Mouse (Mus musculus): ENCODE results near the gene Usp6nl. TPM values are rescaled to one million over a fixed set of nuclear protein-coding genes. Genes with fewer than 3 reads are reported as not detected.

Gene Usp6nl
- polyA plus RNA-seq, 1 experiment = not detected

DNA sequence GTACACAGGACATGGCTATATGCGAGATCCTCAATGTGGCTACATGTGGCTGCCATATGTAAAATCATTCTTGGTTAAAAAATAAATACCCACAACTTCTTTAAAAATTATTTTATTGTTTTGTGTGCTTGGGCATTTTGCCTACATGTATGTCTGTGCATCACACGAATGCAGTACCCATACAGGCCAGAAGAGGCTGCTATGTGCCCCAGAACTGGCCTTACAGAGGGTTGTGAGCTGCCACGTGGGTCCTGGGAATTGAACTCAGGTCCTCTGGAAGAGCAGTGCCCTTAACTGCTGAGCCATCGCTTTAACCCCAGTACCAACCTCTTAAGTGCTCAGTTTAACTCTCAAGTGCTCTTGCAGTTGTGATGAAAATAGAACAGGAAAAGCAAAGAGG lies 168.4 kb downstream of the Usp6nl start:
- H3K27ac ChIP-seq (ENCODE audit: insufficient read depth, low read depth, low read length) = no peak overlapping the region
- no peak overlapping the region for H3K4me3 ChIP-seq (ENCODE audit: insufficient read depth, low read depth, low read length)
- no peaks in the 10 kb centered on the region for H3K4me1 ChIP-seq (ENCODE audit: control insufficient read depth, insufficient read depth, low read length)
- TF ChIP-seq CTCF (IDR thresholded peaks at IDR 0.05; ENCODE audit: insufficient read depth, low read depth, low read length) (no peak), POLR2A (IDR thresholded peaks at IDR 0.05; ENCODE audit: insufficient read depth, low read depth, low read length) (no peak)
- WGBS = 88% methylated on average over 4 of the region's 4 CpGs

DNA sequence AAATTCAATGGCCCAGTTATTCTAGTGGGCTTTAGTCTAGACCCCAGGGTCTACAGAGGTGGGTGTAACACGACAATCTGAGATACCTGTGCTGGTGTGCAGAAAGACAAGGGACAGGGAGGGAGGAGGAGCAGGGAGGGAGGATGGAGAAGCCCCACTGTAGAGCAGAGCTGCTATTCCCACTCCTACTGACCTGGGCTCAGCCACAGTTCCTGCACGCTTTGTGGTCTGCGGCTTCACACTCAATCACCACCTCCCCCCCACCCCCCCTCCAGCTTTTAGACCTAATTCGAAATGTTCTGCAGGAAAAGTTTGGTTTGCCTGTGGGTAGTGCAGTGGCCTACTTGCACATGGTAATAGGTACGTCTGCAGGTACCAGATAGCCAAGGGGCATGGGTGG lies 171.4 kb downstream of the Usp6nl start:
- WGBS = 88% methylated on average over 5 of the region's 5 CpGs
- H3K4me3 ChIP-seq (ENCODE audit: insufficient read depth, low read depth, low read length) = no peak overlapping the region
- TF ChIP-seq CTCF (IDR thresholded peaks at IDR 0.05; ENCODE audit: insufficient read depth, low read depth, low read length) (no peak), POLR2A (IDR thresholded peaks at IDR 0.05; ENCODE audit: insufficient read depth, low read depth, low read length) (no peak)
- no peak overlapping the region for H3K27ac ChIP-seq (ENCODE audit: insufficient read depth, low read depth, low read length)
- H3K4me1 ChIP-seq (ENCODE audit: control insufficient read depth, insufficient read depth, low read length) = peaks cover 7% of the 10 kb centered on the region

Other genes with a start within 250 kb of the Usp6nl start
- gene Proser2, start 192.5 kb upstream of the Usp6nl start, polyA plus RNA-seq (2012; ENCODE audit: insufficient read depth, insufficient read length, low replicate concordance, missing spikeins) = not detected in 2 replicates
- not detected in 2 replicates for gene Echdc3, start 109.6 kb upstream of the Usp6nl start, polyA plus RNA-seq (2012; ENCODE audit: insufficient read depth, insufficient read length, low replicate concordance, missing spikeins)